Mouse (Mus musculus): ENCODE data around the gene Mreg.

The Mreg gene

DNA sequence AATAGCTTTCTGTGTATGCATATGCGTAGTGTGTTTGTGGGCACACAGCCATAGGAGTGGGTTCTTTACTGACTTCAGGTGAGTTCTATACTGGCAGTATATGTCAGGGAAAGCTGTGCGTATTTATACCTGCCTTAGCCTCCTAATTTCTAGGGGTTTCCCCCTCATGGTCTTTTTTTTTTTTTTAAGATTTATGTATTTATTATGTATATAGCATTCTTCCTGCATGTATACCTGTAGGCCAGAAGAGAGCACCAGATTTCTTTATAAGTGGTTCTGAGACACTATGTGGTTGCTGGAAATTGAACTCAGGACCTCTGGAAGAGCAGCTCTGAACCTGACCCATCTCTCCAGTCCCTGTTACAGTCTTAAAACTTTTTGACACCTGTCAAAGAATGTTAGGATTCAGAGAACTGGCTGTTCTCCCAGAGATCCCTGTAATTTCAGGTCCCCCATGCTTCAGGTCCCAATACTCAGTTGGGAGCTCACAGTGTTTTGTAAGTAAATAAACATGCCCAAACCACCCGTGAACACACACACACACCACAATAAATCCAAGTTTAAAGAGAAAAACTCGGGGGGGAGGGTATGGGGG lies 14.9 kb upstream of the Mreg start:
- DNase-seq (ENCODE audit: low read depth): no peak

DNA sequence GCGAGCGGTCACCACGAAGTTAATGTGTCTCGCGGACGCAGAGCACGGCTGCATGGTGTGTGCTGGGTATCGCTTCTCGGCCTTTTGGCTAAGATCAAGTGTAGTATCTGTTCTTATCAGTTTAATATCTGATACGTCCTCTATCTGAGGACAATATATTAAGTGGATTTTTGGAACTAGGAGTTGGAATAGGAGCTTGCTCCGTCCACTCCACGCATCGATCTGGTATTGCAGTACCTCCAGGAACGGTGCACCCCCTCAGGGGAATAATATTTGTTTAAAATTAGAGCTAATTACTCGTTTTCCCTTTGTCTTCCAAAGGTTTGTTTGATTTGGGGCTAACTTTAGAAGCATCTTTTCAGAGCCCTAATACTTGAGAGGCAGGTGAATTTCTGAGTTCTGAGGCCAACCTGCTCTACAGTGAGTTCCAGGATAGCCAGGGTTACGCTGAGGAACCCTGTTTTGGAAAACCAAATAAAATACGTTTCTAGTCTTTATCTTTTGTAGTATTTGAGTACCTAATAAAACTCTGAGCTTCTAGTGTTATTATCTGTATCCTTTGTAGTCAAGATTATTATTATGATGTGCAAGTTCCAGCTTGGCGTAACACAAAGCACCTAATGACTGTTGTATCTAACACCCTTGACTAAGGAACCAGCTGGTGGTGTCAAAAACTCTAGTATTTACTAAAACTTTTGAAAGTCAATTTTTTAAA lies 14.2 kb upstream of the Mreg start:
- peak; percentile 84 for DNase-seq (ENCODE audit: low read depth)

DNA sequence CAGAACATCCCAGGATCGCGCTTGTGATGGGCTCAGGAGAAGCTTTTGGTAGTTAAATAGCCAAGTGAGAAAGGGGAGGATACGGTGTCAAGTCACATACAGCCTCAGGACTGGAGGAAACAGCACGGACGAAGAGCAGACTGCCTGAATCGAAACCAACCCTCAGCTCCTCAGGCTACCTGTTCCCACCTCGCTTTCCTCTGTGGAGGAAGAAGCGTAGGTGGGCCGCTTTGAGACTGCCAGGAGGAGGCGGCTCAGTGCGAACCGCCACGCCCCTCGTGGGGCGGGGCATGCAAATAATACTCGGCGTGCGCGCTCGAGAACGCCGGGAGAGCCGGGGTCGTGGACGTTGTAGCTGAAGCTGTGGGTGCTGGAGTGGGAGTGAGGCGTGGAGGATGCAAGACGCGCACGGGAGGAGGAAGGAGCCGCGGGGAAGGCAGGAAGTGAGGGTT lies 13.6 kb upstream of the Mreg start:
- DNase-seq (ENCODE audit: low read depth): peak; percentile 40

DNA sequence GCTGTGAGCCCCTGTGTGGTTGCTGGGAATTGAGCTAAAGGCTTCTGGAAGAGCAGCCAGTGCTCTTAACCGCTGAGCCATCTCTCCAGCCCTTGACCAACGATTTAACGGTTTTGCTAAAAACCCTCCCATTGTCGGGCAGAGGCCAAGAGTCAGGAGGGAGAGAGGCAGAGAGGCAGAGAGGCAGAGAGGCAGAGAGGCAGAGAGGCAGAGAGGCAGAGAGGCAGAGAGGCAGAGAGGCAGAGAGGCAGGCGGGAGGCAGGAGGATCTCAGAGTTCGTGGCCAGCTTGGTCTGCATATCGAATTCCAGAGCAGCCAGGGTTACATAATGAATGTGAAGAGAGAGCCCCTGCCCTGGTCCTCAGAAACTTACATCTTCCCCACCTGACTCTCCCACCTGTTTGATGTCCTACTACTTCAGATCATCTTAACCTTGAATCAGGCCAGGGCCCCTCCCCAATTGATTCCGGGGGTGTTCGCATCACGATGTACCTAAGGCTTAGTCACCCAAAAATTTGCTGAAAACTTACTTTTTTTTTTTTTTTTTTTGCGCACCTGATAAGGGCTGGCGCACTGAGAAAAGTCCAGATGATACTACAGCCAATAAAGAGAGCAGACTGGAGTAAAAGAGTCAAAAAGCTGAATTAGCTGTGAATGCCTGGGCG lies 13.1 kb upstream of the Mreg start:
- DNase-seq (ENCODE audit: low read depth): no peak

DNA sequence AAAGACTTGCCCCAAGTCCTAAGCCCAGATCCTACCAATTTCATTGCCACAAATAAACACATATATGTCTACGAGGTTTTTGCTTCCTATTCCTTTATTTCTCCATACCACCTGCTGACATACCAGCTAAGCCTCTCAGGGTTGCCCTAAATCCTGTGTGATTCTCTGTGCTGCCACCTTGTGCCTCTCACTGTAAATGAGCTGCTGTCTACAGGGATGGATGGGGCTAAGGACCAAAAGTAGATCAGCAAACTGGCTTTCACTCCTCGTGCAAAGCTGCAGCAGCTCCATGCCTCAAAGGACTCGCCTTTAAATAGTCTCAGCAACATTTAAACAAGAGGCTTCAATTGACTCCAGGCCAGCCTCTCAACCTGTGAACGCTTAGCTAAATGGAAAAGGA lies 7.9 kb upstream of the Mreg start:
- DNase-seq (ENCODE audit: low read depth): peak; percentile 15

DNA sequence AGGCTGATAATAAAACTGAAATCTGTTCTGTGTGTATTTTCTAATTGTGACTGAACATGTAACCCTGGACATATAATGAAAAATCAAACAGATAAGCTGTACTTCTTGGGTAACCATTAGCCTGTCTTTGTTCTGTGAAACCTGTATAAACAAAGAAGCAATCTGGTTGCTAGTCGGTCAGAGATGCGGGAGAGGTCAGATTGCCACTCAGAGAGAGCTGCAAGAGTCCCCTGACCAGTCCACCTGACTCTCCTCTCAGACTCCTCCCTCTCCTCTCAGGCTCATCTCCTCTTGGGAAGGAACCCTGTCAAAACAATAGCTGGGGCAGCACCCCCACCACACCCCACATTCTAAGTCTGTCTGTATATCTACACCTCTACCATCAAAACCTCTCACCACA lies 7.0 kb upstream of the Mreg start:
- DNase-seq (ENCODE audit: low read depth): no peak

DNA sequence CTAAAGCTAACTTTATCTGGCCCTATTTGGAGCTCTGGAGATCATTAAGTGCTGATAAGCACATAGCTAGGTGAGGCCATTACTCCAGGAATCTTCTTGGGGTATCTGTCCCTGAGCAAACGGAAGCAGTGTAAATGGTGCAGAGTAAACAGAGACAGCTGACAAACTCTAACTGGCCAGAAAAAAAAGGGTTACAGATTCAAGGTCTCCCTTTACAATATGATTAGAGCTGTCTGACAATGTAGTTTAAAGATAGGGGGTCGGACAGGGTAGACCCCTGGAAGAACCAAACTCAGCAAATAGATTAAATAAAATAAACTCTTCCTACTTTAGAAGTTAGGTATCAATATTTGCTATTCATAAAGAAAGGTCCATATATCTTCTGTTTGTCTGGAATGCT lies 6.5 kb upstream of the Mreg start:
- no peak for DNase-seq (ENCODE audit: low read depth)

DNA sequence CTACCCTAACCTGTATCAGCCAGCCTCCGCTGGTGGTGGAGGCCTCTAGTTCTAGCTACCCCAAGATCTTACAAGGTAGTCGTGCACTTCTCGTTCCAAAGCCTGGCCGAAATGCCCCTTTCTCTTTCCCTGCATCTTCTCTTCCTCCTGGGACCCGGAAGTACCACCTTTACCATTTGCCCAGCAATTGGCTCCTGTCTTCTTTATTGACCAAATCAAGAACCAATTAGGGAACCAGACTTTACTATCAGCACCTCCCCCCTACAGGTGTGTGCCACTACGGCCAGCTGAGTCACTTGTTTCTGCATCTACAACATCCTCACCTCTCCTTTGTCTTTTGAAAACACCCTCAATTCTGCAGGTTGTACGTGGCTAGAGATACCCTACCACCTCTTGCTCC lies 4.7 kb upstream of the Mreg start:
- no peak for DNase-seq (ENCODE audit: low read depth)

DNA sequence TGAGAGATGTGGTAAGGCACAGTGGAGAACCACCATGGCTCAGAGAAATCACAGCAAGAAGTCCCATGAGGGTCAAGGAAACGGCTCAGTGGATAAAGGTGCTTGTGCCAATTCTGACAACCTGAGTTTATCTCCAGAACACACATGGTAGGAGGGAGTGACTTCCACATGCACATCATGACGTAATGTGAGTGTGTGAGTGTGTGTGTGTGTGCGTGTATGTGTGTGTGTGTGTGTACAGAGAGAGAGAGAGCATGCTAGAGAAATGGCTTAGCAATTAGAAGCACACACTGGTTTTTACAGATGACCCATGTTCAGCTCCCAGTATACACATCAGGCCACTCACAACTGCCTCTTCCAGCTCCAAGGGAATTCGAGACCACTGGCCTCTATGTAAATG lies 3.1 kb upstream of the Mreg start:
- DNase-seq (ENCODE audit: low read depth): no peak

DNA sequence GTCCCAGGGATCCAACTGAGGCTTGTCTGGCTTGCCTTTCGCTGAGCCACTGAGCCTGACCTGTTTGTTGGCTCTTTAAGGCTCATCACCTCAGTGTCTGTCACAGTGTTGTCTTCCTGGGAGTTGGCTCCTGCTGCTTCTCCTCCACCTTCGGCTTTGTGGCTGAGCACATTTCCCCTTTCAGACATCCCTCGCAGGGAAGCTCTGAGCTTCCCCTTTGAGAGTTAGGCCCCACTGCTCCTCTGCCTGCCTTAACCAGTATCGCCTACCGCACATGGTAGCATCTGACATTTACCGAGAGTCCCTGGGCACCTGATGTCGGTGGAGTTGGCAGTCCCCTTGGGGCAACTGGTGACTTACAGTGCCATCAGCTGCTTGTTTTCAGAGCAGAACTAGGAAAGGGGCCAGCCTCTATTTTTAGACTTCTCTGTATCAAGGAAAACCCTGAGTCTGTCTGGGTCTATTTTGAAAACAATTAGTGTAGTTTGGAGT lies 2.4 kb upstream of the Mreg start:
- DNase-seq (ENCODE audit: low read depth): peak; percentile 12

DNA sequence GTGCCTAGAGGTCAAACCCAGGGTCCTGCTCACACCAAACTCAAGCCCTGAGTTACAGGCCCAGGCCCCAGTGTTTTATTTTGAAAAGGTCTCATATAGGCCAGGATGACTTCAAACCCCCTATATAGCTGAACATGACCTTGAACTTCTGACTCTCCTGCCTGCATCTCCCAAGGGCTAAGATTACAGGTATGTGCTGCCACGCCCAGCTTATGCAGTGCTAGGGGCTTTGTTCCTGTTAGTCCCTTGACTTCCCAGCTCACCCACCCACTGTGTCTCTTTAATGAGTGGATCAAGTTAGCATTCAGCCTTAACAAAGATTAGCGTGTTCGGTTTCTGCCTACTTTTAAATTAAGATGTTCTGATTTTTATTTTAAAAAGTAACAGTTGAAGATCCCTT lies 1.8 kb upstream of the Mreg start:
- DNase-seq (ENCODE audit: low read depth): no peak

DNA sequence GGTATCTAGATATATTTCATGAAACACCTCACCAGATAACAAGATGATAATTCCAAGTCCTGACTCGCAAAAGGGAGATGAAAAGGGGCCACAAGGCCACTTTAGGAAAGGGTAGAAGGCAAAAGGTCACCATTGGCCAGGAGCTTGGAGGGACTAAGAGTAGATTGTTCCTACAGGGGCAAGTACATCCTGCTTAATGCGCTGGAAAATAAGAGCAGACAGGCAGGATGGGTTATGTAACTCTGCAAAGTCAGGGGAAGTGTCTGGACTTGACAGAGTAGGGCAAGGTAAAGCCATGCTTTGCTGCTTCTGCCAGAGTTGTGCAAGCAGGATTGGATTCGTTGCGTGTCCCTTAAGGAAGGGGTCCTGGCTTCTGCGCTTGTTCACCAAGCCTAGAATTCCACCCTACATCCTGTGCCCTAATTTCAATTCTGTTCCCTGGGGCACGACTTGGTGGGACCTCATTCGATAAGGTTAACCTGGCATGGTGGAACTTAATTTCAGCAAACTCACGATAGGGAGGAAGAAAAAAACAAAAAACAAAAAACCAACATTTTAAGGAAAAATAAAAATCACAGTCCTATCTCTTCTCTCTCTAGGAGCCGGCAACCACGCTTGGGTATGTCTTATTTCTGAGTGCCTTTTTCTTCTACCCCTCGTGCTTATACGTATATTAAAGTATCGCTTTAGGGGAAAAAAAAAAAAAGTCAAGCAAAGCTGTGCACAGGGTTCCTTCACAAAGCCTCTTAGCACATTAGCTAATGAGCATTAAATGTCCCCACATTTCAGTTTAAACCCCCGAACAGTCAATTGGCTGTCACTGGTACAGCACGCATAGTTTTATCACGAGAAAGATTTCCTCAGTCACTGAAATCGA lies 1.1 kb downstream of the Mreg start:
- DNase-seq (ENCODE audit: low read depth): no peak

DNA sequence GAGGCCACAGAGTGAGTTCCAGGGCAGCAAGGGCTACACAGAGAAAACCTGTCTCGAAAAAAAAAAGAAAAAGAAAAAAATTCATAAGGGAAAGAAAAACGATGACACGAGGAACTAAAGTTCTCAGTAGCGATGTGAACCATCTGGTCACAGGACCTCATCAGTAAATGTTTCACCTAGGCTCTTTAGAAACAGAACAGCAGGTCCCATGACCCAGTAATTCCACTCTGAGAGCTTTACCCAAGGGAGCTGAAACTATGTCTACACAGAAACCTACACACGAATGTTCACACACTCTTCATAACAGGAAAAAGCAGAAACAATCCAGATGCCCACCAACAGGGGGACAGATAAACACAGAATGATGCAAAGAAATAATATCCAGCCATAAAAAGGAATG lies 4.0 kb downstream of the Mreg start:
- DNase-seq (ENCODE audit: low read depth): no peak

DNA sequence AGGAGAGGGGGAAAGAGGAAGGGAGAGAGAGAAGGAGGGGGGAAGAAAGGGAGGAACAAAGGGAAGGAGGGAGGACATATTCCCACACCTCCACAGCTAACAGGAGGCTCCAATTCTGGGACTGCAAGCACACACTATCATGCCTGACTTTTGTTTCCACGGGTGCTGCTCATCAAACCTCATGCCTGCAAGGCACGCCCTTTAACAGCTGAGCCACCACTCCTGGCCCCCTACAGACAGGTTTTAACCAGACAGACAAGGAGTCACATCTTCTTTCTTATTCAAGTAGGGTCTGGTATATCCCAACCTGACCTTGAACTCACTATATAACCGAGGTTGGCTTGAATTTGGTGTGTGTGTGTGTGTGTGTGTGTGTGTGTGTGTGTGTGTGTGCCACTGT lies 7.0 kb downstream of the Mreg start:
- no peak for DNase-seq (ENCODE audit: low read depth)

DNA sequence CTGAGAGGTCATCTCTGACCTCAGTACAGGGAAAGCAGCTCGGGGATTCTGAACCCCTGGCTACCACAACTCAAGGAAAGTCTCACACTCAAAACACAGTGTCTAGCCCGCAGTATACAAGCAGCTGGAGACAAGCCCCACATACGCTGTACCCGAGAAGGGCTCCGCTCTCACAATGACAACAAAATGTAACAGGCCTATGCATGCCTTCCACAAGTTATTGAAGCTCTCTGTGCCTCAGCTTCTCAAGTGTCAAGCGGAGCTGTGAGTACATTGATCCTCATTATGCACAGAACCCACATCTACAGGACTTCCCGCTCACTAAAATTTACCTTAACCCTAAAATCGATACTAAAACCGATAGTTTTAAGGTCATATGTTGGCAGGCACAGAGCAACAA lies 8.9 kb downstream of the Mreg start:
- DNase-seq (ENCODE audit: low read depth): no peak

DNA sequence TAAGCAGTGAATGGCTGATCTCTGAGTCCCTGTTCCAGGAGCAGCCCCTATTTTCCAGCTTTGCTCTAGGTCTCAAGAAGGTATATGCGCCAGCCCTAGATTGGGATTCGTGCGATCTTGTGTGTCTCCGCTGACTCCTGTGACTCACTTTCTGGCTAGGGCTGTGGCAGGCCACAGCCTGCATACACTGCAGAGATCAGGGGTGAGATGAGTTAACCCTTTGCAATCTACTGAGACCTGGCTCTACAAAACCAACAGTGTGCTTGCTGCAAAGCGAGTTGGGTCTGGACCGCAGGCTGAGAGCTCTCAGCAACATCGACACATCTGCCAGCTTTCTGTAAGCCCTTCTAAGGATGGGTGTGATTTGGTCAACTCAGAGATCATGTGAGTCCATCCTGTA lies 9.4 kb downstream of the Mreg start:
- DNase-seq (ENCODE audit: low read depth): no peak

DNA sequence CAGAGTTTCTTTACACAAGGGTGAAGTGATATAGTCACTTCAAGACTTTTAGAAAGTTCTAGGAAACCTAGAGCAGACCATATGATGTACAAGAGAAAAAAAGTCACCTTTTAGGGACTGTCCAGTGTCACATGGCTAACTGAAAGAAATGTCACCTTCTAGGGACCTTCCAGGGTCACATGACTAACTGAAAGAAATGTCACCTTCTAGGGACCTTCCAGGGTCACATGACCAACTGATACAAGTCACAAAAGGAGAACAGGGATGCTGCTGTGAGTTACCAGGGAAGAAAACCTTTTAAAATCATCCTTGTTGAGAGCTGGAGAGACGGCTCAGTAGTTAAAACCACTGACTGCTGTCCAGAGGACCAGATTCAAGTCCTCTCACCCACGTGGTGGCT lies 10.0 kb downstream of the Mreg start:
- no peak for DNase-seq (ENCODE audit: low read depth)

DNA sequence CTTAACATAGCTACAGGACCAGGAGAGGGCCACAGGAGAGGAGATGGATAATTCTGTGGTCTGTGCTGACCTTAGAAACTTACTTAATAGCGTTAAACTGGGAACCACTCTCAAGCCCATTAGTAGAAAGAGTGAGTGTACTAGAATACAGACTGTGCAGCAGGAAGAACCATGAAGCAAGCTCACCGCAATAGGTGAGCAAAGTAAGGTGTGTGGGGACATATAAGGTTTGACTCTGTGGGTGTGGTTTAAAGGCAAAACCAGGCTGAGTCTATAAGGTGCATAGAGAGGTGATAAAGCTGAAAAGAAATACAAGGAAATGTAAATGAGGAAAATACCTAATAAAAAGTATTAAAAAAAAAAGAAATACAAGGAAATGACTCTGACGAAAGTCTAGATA lies 11.0 kb downstream of the Mreg start:
- DNase-seq (ENCODE audit: low read depth): no peak

DNA sequence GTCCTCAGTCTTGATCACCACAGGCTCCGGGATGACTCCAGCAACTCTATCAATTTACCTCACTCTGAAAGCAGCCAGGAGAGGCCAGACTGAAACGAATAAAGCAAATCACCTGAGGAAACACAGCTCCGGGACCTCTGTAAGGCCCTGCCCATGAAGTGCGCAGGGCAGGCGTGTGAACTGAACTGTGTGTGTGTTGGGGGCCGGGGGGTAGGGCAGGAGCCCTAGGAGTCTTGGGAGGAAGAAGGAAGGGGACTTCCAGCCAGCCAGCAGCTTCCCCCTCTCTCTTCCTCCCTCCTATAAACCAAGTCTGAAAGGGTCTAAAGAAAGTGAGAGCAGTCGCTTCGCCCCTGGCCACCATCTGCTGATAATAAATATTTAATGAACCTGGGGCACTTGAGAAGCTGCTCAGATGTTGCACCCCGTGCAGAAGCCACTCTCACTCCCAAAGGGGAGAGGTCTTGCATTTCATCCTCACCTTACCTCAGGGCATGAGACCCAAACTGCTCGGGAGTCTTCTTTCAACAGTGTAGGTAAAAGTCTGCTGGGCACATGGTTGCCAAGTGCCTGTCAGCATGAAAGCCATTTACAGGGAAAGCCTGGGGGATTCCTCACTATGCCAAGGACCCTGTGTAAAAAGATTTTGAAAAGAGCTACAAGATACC lies 13.8 kb downstream of the Mreg start:
- no peak for DNase-seq (ENCODE audit: low read depth)

DNA sequence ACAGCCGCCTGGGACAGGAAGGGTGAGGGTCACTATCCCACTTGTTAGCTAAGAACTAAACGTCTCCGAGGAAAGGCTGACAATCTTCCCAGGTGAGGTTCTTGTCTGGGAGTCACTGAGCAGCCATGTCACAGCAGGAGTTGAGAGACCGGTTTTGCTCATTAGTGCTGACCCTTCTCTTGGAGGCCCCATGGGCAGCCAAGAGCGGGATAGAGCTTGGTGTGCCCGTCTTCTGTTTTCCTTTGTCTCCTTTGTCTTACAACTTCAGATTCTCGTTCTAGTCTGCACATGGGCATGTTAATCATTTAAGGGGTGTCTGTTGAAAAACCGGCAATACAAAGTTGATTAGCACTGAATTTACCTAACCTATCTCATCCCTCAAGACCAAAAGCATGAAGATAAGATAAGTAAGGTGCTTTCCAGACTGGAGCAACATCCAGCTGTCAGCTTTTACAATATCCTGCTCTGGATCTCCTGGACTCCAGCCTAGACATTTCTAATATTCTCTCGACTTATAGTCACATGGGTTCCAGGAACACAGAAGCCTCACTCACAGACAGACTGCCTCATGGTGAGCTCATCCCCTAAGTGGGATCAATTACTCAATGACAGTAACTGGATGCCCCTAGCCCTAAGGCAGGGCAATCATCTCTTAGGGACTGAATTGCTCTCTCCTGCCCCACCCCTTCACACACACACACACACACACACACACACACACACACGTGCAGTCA lies 15.3 kb downstream of the Mreg start:
- DNase-seq (ENCODE audit: low read depth): no peak

DNA sequence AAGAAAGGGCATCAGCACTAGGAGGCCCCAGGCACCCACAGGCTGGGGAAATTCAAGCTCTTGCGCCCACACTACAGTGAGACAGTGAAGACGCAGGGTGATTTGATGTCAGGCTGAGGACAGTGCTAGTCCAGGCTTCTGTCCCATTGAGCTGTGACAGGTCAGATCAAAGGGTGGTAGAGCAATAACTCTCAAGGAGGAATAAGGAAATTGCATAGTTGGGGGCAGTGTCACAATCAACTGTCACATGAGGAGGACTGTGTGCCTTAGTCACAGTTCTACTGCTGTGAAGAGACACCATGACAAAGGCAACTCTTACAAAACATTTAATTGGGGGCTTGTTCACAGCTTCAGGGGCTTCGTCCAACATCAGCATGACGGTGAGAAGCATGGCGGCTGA lies 16.0 kb downstream of the Mreg start:
- no peak for DNase-seq (ENCODE audit: low read depth)
